Mouse (Mus musculus) brain, embryonic 14.5 days (tissue): ENCODE data around the gene Hdgfl1. TPM values are rescaled to one million over a fixed set of nuclear protein-coding genes. Genes with fewer than 3 reads are reported as not detected.

ENCODE experiments used
- DNase-seq: peaks from one replicate; pipeline ENCODE4 v3.0.0-alpha.2; 2011; ENCODE audit warnings: low read depth
- CTCF ChIP-seq: fragments of 200-500 bp; IDR thresholded peaks from 2 replicates; pipeline ENCODE4 v1.5.1; 2012; ENCODE audit warnings: inconsistent platforms, mild to moderate bottlenecking, moderate library complexity, borderline replicate concordance; ENCODE audit not compliant: insufficient read depth, insufficient read length; ENCODE audit errors: extremely low read depth
- POLR2A ChIP-seq: fragments of 200-500 bp; IDR thresholded peaks from 2 replicates; pipeline ENCODE4 v1.6.1; 2012; ENCODE audit warnings: mild to moderate bottlenecking, inconsistent platforms, borderline replicate concordance; ENCODE audit not compliant: poor library complexity, insufficient read depth, insufficient read length, severe bottlenecking; ENCODE audit errors: extremely low read depth
- polyA plus RNA-seq: library from polyadenylated mRNA; depleted of rRNA; stranded (reverse); fragments of >200 nt; gene quantifications from 2 replicates; pipeline ENCODE4 v1.2.3, GENCODE M21; 2012

The Hdgfl1 gene
- polyA plus RNA-seq, 1 experiment, result not detected

GRCm38 (mm10) chr13:26720917-26721316 lies 49.0 kb downstream of the Hdgfl1 start:
- DNase-seq, result no peak
- TF ChIP-seq CTCF (no peak), POLR2A (no peak)

GRCm38 (mm10) chr13:26719146-26719715 lies 50.7 kb downstream of the Hdgfl1 start:
- no peak for TF ChIP-seq POLR2A
- TF ChIP-seq CTCF, result no peak
- DNase-seq, result no peak
